Mouse (Mus musculus): ENCODE results near the gene Frmd6. TPM values are rescaled to one million over a fixed set of nuclear protein-coding genes. Genes with fewer than 3 reads are reported as not detected.

The Frmd6 gene
- polyA plus RNA-seq, 1 experiment from 2014 or later, result 12.5 TPM

- no peak overlapping the region for H3K4me2 ChIP-seq (ENCODE audit: low read length)
- H3K4me3 ChIP-seq (replicated peaks; ENCODE audit: low read length), result no peak overlapping the region
- H3K36me3 ChIP-seq (ENCODE audit: control insufficient read depth, insufficient read depth), result no peaks in the 10 kb centered on the region
- no peak for ATAC-seq
- no peak overlapping the region for H3K9ac ChIP-seq (replicated peaks; ENCODE audit: low read depth, low read length)
- 95% methylated on average over 4 of the region's 4 CpGs for WGBS
- no peaks in the 10 kb centered on the region for H3K9me3 ChIP-seq (ENCODE audit: control insufficient read depth, low read length)
- H3K4me1 ChIP-seq (replicated peaks; ENCODE audit: control insufficient read depth, insufficient read depth, low read length), result no peaks in the 10 kb centered on the region
- no peaks in the 10 kb centered on the region for H3K27me3 ChIP-seq (replicated peaks; ENCODE audit: control insufficient read depth, insufficient read depth, low read length)
- no peak overlapping the region for H3K27ac ChIP-seq (ENCODE audit: low read length)
These were observed 31.5 kb downstream of the Frmd6 start for GRCm38 (mm10) chr12:70856776-70857175.

- no peak for ATAC-seq
- 79% methylated on average over 7 of the region's 7 CpGs for WGBS
These were observed 38.0 kb downstream of the Frmd6 start for GRCm38 (mm10) chr12:70863281-70863680.

GRCm38 (mm10) chr12:70867780-70868179, 42.5 kb downstream of the Frmd6 start:
- WGBS, result 21% methylated on average over 3 of the region's 3 CpGs

More at GRCm38 (mm10) chr12:70863281-70863680, 38.0 kb downstream of the Frmd6 start:
- Histone ChIP-seq H3K4me3 (replicated peaks; ENCODE audit: low read length) (no peak overlapping the region), H3K9me3 (ENCODE audit: control insufficient read depth, low read length) (no peaks in the 10 kb centered on the region), H3K4me2 (ENCODE audit: low read length) (no peak overlapping the region), H3K27me3 (replicated peaks; ENCODE audit: control insufficient read depth, insufficient read depth, low read length) (no peaks in the 10 kb centered on the region), H3K27ac (ENCODE audit: low read length) (no peak overlapping the region), H3K36me3 (ENCODE audit: control insufficient read depth, insufficient read depth) (no peaks in the 10 kb centered on the region), H3K9ac (replicated peaks; ENCODE audit: low read depth, low read length) (no peak overlapping the region), H3K4me1 (replicated peaks; ENCODE audit: control insufficient read depth, insufficient read depth, low read length) (no peaks in the 10 kb centered on the region)

GRCm38 (mm10) chr12:70868190-70868987, 43.1 kb downstream of the Frmd6 start:
- Histone ChIP-seq H3K4me1 (replicated peaks; ENCODE audit: control insufficient read depth, insufficient read depth, low read length) (no peaks in the 10 kb centered on the region), H3K9ac (replicated peaks; ENCODE audit: low read depth, low read length) (no peak overlapping the region), H3K36me3 (ENCODE audit: control insufficient read depth, insufficient read depth) (no peaks in the 10 kb centered on the region), H3K27me3 (replicated peaks; ENCODE audit: control insufficient read depth, insufficient read depth, low read length) (no peaks in the 10 kb centered on the region), H3K4me3 (replicated peaks; ENCODE audit: low read length) (no peak overlapping the region), H3K27ac (ENCODE audit: low read length) (no peak overlapping the region), H3K9me3 (ENCODE audit: control insufficient read depth, low read length) (no peaks in the 10 kb centered on the region), H3K4me2 (ENCODE audit: low read length) (no peak overlapping the region)
- no peak for ATAC-seq
- WGBS, result 41% methylated on average over 7 of the region's 7 CpGs

More at GRCm38 (mm10) chr12:70867780-70868179, 42.5 kb downstream of the Frmd6 start:
- H3K4me3 ChIP-seq (replicated peaks; ENCODE audit: low read length), result no peak overlapping the region
- H3K36me3 ChIP-seq (ENCODE audit: control insufficient read depth, insufficient read depth), result no peaks in the 10 kb centered on the region
- no peaks in the 10 kb centered on the region for H3K27me3 ChIP-seq (replicated peaks; ENCODE audit: control insufficient read depth, insufficient read depth, low read length)
- no peak overlapping the region for H3K9ac ChIP-seq (replicated peaks; ENCODE audit: low read depth, low read length)
- no peak overlapping the region for H3K27ac ChIP-seq (ENCODE audit: low read length)
- no peaks in the 10 kb centered on the region for H3K9me3 ChIP-seq (ENCODE audit: control insufficient read depth, low read length)
- ATAC-seq, result no peak
- H3K4me2 ChIP-seq (ENCODE audit: low read length), result no peak overlapping the region
- H3K4me1 ChIP-seq (replicated peaks; ENCODE audit: control insufficient read depth, insufficient read depth, low read length), result no peaks in the 10 kb centered on the region

GRCm38 (mm10) chr12:70868988-70869291, 43.6 kb downstream of the Frmd6 start:
- no peaks in the 10 kb centered on the region for H3K9me3 ChIP-seq (ENCODE audit: control insufficient read depth, low read length)
- 84% methylated on average over 9 of the region's 9 CpGs for WGBS
- no peak for ATAC-seq
- H3K9ac ChIP-seq (replicated peaks; ENCODE audit: low read depth, low read length), result no peak overlapping the region
- H3K27me3 ChIP-seq (replicated peaks; ENCODE audit: control insufficient read depth, insufficient read depth, low read length), result no peaks in the 10 kb centered on the region
- H3K4me2 ChIP-seq (ENCODE audit: low read length), result no peak overlapping the region
- H3K4me1 ChIP-seq (replicated peaks; ENCODE audit: control insufficient read depth, insufficient read depth, low read length), result no peaks in the 10 kb centered on the region
- H3K36me3 ChIP-seq (ENCODE audit: control insufficient read depth, insufficient read depth), result no peaks in the 10 kb centered on the region
- no peak overlapping the region for H3K4me3 ChIP-seq (replicated peaks; ENCODE audit: low read length)
- no peak overlapping the region for H3K27ac ChIP-seq (ENCODE audit: low read length)

GRCm38 (mm10) chr12:70873544-70873943, 48.2 kb downstream of the Frmd6 start:
- no peak overlapping the region for H3K4me3 ChIP-seq (replicated peaks; ENCODE audit: low read length)
- peak overlapping the region; percentile 56; the same call in 1 of the 2 replicates for H3K27ac ChIP-seq (ENCODE audit: low read length)
- H3K36me3 ChIP-seq (ENCODE audit: control insufficient read depth, insufficient read depth), result no peaks in the 10 kb centered on the region
- H3K4me1 ChIP-seq (replicated peaks; ENCODE audit: control insufficient read depth, insufficient read depth, low read length), result 0 out of 2 replicates have a peak, but pooled peaks cover 6% of the 10 kb centered on the region
- ATAC-seq, result no peak
- H3K4me2 ChIP-seq (ENCODE audit: low read length), result no peak overlapping the region
- H3K9me3 ChIP-seq (ENCODE audit: control insufficient read depth, low read length), result no peaks in the 10 kb centered on the region
- WGBS, result 84% methylated on average over 6 of the region's 6 CpGs
- H3K9ac ChIP-seq (replicated peaks; ENCODE audit: low read depth, low read length), result no peak overlapping the region
- H3K27me3 ChIP-seq (replicated peaks; ENCODE audit: control insufficient read depth, insufficient read depth, low read length), result no peaks in the 10 kb centered on the region

- 86% methylated on average over 21 of the region's 21 CpGs for WGBS
- H3K27me3 ChIP-seq (replicated peaks; ENCODE audit: control insufficient read depth, insufficient read depth, low read length), result no peaks in the 10 kb centered on the region
- no peaks in the 10 kb centered on the region for H3K36me3 ChIP-seq (ENCODE audit: control insufficient read depth, insufficient read depth)
- H3K4me3 ChIP-seq (replicated peaks; ENCODE audit: low read length), result no peak overlapping the region
- H3K4me2 ChIP-seq (ENCODE audit: low read length), result no peak overlapping the region
- no peak overlapping the region for H3K27ac ChIP-seq (ENCODE audit: low read length)
- peaks cover 11% of the 10 kb centered on the region; the same call in 1 of the 2 replicates for H3K4me1 ChIP-seq (replicated peaks; ENCODE audit: control insufficient read depth, insufficient read depth, low read length)
- no peak for ATAC-seq
- no peak overlapping the region for H3K9ac ChIP-seq (replicated peaks; ENCODE audit: low read depth, low read length)
- no peaks in the 10 kb centered on the region for H3K9me3 ChIP-seq (ENCODE audit: control insufficient read depth, low read length)
These were observed 51.1 kb downstream of the Frmd6 start for GRCm38 (mm10) chr12:70876270-70876998.

GRCm38 (mm10) chr12:70877926-70878710, 52.8 kb downstream of the Frmd6 start:
- Histone ChIP-seq H3K9ac (replicated peaks; ENCODE audit: low read depth, low read length) (no peak overlapping the region), H3K36me3 (ENCODE audit: control insufficient read depth, insufficient read depth) (no peaks in the 10 kb centered on the region), H3K27ac (ENCODE audit: low read length) (no peak overlapping the region), H3K4me1 (replicated peaks; ENCODE audit: control insufficient read depth, insufficient read depth, low read length) (peaks cover 14% of the 10 kb centered on the region; the same call in 1 of the 2 replicates), H3K4me2 (ENCODE audit: low read length) (no peak overlapping the region), H3K9me3 (ENCODE audit: control insufficient read depth, low read length) (no peaks in the 10 kb centered on the region), H3K4me3 (replicated peaks; ENCODE audit: low read length) (no peak overlapping the region), H3K27me3 (replicated peaks; ENCODE audit: control insufficient read depth, insufficient read depth, low read length) (no peaks in the 10 kb centered on the region)
- WGBS, result 82% methylated on average over 20 of the region's 20 CpGs
- ATAC-seq, result no peak

Data from forebrain, embryonic 16.5 days (tissue).